Mouse (Mus musculus) 3T3-L1 (cell line): ENCODE results near the gene Ercc1.

ENCODE experiments used
- DNase-seq: peaks from one replicate; pipeline ENCODE4 v3.0.0-alpha.2; 2015; ENCODE audit warnings: low read depth, low spot score

Gene Ercc1

GRCm38 (mm10) chr7:19337122-19337521, 7.5 kb upstream of the Ercc1 start:
- DNase-seq, result no peak

GRCm38 (mm10) chr7:19338060-19338459, 6.5 kb upstream of the Ercc1 start:
- peak; percentile 65 for DNase-seq

GRCm38 (mm10) chr7:19338596-19338995, 6.0 kb upstream of the Ercc1 start:
- DNase-seq, result peak; percentile 64

GRCm38 (mm10) chr7:19341250-19341649, 3.3 kb upstream of the Ercc1 start:
- no peak for DNase-seq

- peak; percentile 37 for DNase-seq
Measured at GRCm38 (mm10) chr7:19341761-19342409, 2.7 kb upstream of the Ercc1 start.

- DNase-seq, result peak; percentile 82
Measured at GRCm38 (mm10) chr7:19342481-19343027, 2.0 kb upstream of the Ercc1 start.

GRCm38 (mm10) chr7:19343210-19343808, 1.3 kb upstream of the Ercc1 start:
- peak; percentile 88 for DNase-seq

GRCm38 (mm10) chr7:19344938-19345471, 427 bp downstream of the Ercc1 start:
- DNase-seq, result peak; percentile 97

GRCm38 (mm10) chr7:19349188-19349915, 4.8 kb downstream of the Ercc1 start:
- DNase-seq, result peak; percentile 60

- no peak for DNase-seq
Measured at GRCm38 (mm10) chr7:19350221-19350620, 5.6 kb downstream of the Ercc1 start.

- no peak for DNase-seq
Measured at GRCm38 (mm10) chr7:19354991-19355390, 10.4 kb downstream of the Ercc1 start.

- no peak for DNase-seq
Measured at GRCm38 (mm10) chr7:19356311-19356710, 11.7 kb downstream of the Ercc1 start.

- DNase-seq, result no peak
Measured at GRCm38 (mm10) chr7:19357381-19358375, 13.1 kb downstream of the Ercc1 start.

GRCm38 (mm10) chr7:19358634-19359033, 14.1 kb downstream of the Ercc1 start:
- DNase-seq, result peak; percentile 40

GRCm38 (mm10) chr7:19359299-19359891, 14.8 kb downstream of the Ercc1 start, which contains the start of the genes Cd3eap and Ppp1r13l:
Gene Cd3eap, minus strand, starts transcription at chr7:19359483.
Gene Ppp1r13l, plus strand, starts transcription at chr7:19359749.
- DNase-seq, result peak; percentile 84

- DNase-seq, result peak; percentile 88
Measured at GRCm38 (mm10) chr7:19359892-19360641, 15.5 kb downstream of the Ercc1 start.

GRCm38 (mm10) chr7:19360944-19361343, 16.4 kb downstream of the Ercc1 start:
- peak; percentile 93 for DNase-seq

GRCm38 (mm10) chr7:19361720-19362119, 17.1 kb downstream of the Ercc1 start:
- peak; percentile 79 for DNase-seq

- no peak for DNase-seq
Measured at GRCm38 (mm10) chr7:19362276-19362675, 17.7 kb downstream of the Ercc1 start.

- peak; percentile 69 for DNase-seq
Measured at GRCm38 (mm10) chr7:19363881-19364280, 19.3 kb downstream of the Ercc1 start.
